Mouse (Mus musculus): ENCODE data around the gene Rp2. TPM values are rescaled to one million over a fixed set of nuclear protein-coding genes. Genes with fewer than 3 reads are reported as not detected.
A peak's percentile ranks its signal among the peaks of the same experiment; 100 is the strongest.

Gene Rp2
- total and polyA plus RNA-seq, 2 experiments from 2014 or later: 9.9 to 19.2 TPM

- Histone ChIP-seq H3K4me1 (ENCODE audit: insufficient read depth) (no peaks in the 10 kb centered on the region), H3K27me3 (ENCODE audit: insufficient read depth, low read length) (no peaks in the 10 kb centered on the region), H3K4me3 (ENCODE audit: low read depth, low read length) (no peak overlapping the region), H3K9me3 (ENCODE audit: low read length) (no peaks in the 10 kb centered on the region), H3K4me2 (ENCODE audit: low read depth) (no peak overlapping the region), H3K9ac (no peak overlapping the region), H3K36me3 (ENCODE audit: insufficient read depth) (no peaks in the 10 kb centered on the region), H3K27ac (ENCODE audit: low read depth, low read length) (no peak overlapping the region)
- DNase-seq (no peak), ATAC-seq (no peak)
- 87% methylated on average over 4 of the region's 4 CpGs for WGBS
- no peak for TF ChIP-seq CTCF (IDR thresholded peaks at IDR 0.05; ENCODE audit: low read depth)
These were observed 55.3 kb downstream of the Rp2 start for GRCm38 (mm10) chrX:20419536-20419935.

GRCm38 (mm10) chrX:20425140-20425838 is 61.0 kb downstream of the Rp2 start, which contains the start of gene Jade3:
Gene Jade3, plus strand, starts transcription at chrX:20425688.
- Histone ChIP-seq H3K4me2 (ENCODE audit: low read depth) (peak within 1 kb of the TSS; percentile 56), H3K4me1 (ENCODE audit: insufficient read depth) (no peaks in the 10 kb centered on the region), H3K4me3 (ENCODE audit: low read depth, low read length) (peak within 1 kb of the TSS; percentile 54), H3K27ac (ENCODE audit: low read depth, low read length) (peak within 1 kb of the TSS; percentile 88), H3K36me3 (ENCODE audit: insufficient read depth) (no peaks in the 10 kb centered on the region), H3K27me3 (ENCODE audit: insufficient read depth, low read length) (no peaks in the 10 kb centered on the region), H3K9ac (peak within 1 kb of the TSS; percentile 70), H3K9me3 (ENCODE audit: low read length) (no peaks in the 10 kb centered on the region)
- peak; percentile 95 for ATAC-seq
- peak; percentile 82 for DNase-seq
- no peak for TF ChIP-seq CTCF (IDR thresholded peaks at IDR 0.05; ENCODE audit: low read depth)
- 29% methylated on average over 38 of the region's 67 CpGs for WGBS

- Histone ChIP-seq H3K4me3 (ENCODE audit: low read depth, low read length) (peak overlapping the region; percentile 54), H3K27me3 (ENCODE audit: insufficient read depth, low read length) (no peaks in the 10 kb centered on the region), H3K9me3 (ENCODE audit: low read length) (no peaks in the 10 kb centered on the region), H3K27ac (ENCODE audit: low read depth, low read length) (peak overlapping the region; percentile 88), H3K4me2 (ENCODE audit: low read depth) (peak overlapping the region; percentile 56), H3K9ac (peak overlapping the region; percentile 70), H3K4me1 (ENCODE audit: insufficient read depth) (no peaks in the 10 kb centered on the region), H3K36me3 (ENCODE audit: insufficient read depth) (no peaks in the 10 kb centered on the region)
- DNase-seq (peak; percentile 21), ATAC-seq (no peak; the same call in 1 of the 2 replicates)
- 31% methylated on average over 34 of the region's 51 CpGs for WGBS
- no peak for TF ChIP-seq CTCF (IDR thresholded peaks at IDR 0.05; ENCODE audit: low read depth)
These were observed 61.7 kb downstream of the Rp2 start for GRCm38 (mm10) chrX:20425839-20426449.

Other genes starting within 250 kb of the Rp2 start
- gene Slc9a7, start 72.7 kb upstream of the Rp2 start, total RNA-seq (2014; rRNA removed): 49.2 and 55.0 TPM in 2 replicates
- 5.1 and 10.5 TPM in 2 replicates for gene Slc9a7, start 72.7 kb upstream of the Rp2 start, polyA plus RNA-seq (2015; fragmentation: Nextera tagmentation; extraction: Ambion mirVana)
- 14.2 and 16.2 TPM in 2 replicates for gene Jade3, start 61.2 kb downstream of the Rp2 start, total RNA-seq (2014; rRNA removed)
- gene Jade3, start 61.2 kb downstream of the Rp2 start, polyA plus RNA-seq (2015; fragmentation: Nextera tagmentation; extraction: Ambion mirVana): 2.5 and 3.2 TPM in 2 replicates
- 0.10 and 0.69 TPM in 2 replicates for gene Rgn, start 185.3 kb downstream of the Rp2 start, total RNA-seq (2014; rRNA removed)
- gene Rgn, start 185.3 kb downstream of the Rp2 start, polyA plus RNA-seq (2015; fragmentation: Nextera tagmentation; extraction: Ambion mirVana): 0.68 and 0.74 TPM in 2 replicates